Mouse (Mus musculus) liver, embryonic 12.5 days (tissue): ENCODE data around the gene Tex19.1. TPM values are rescaled to one million over a fixed set of nuclear protein-coding genes. Genes with fewer than 3 reads are reported as not detected.

Source experiments
- polyA plus RNA-seq: library from polyadenylated mRNA; unstranded; fragments of >200 nt; fragmentation: Nextera tagmentation; extraction: Ambion mirVana; gene quantifications from 2 replicates; pipeline ENCODE4 v1.2.1, GENCODE M21; 2016

Gene Tex19.1
- polyA plus RNA-seq, 1 experiment from 2014 or later = 0.44 TPM

Other genes with a start within 250 kb of the Tex19.1 start
- gene Ccdc57, start 213.3 kb upstream of the Tex19.1 start, polyA plus RNA-seq = 2.9 and 3.2 TPM in 2 replicates
- 166 and 170 TPM in 2 replicates for gene Slc16a3, start 197.7 kb upstream of the Tex19.1 start, polyA plus RNA-seq
- gene Csnk1d, start 154.8 kb upstream of the Tex19.1 start, polyA plus RNA-seq = 58.4 and 61.1 TPM in 2 replicates
- 0.33 and 0.54 TPM in 2 replicates for gene Cd7, start 106.7 kb upstream of the Tex19.1 start, polyA plus RNA-seq
- gene Sectm1b, start 82.6 kb upstream of the Tex19.1 start, polyA plus RNA-seq = 0.14 TPM in 1 of 2 replicates, not detected in the other
- 0.37 and 0.43 TPM in 2 replicates for gene Sectm1a, start 64.9 kb upstream of the Tex19.1 start, polyA plus RNA-seq
- 0.17 and 0.20 TPM in 2 replicates for gene Tex19.2, start 27.5 kb upstream of the Tex19.1 start, polyA plus RNA-seq
- gene Uts2r, start 14.1 kb downstream of the Tex19.1 start, polyA plus RNA-seq = not detected in 2 replicates
- 3.5 and 3.7 TPM in 2 replicates for gene Hexdc, start 58.3 kb downstream of the Tex19.1 start, polyA plus RNA-seq
- gene Ogfod3, start 58.6 kb downstream of the Tex19.1 start, polyA plus RNA-seq = 16.7 and 17.0 TPM in 2 replicates
- 22.4 and 25.2 TPM in 2 replicates for gene Cybc1, start 83.2 kb downstream of the Tex19.1 start, polyA plus RNA-seq
- gene Narf, start 91.1 kb downstream of the Tex19.1 start, polyA plus RNA-seq = 120 and 121 TPM in 2 replicates
- gene Foxk2, start 113.8 kb downstream of the Tex19.1 start, polyA plus RNA-seq = 6.2 and 6.5 TPM in 2 replicates
- 29.4 and 31.1 TPM in 2 replicates for gene Wdr45b, start 208.3 kb downstream of the Tex19.1 start, polyA plus RNA-seq
- gene Rab40b, start 242.1 kb downstream of the Tex19.1 start, polyA plus RNA-seq = 0.63 and 0.87 TPM in 2 replicates